Mouse (Mus musculus): ENCODE data around the gene Hdac5. TPM values are rescaled to one million over a fixed set of nuclear protein-coding genes. Genes with fewer than 3 reads are reported as not detected.
"Not testable (repeated sequence)": the region's sequence is repeated elsewhere in the genome, so short reads cannot be mapped to it uniquely, and the experiment has no call there.

Gene Hdac5
- polyA plus RNA-seq, 1 experiment from 2014 or later: 21.7 TPM

DNA sequence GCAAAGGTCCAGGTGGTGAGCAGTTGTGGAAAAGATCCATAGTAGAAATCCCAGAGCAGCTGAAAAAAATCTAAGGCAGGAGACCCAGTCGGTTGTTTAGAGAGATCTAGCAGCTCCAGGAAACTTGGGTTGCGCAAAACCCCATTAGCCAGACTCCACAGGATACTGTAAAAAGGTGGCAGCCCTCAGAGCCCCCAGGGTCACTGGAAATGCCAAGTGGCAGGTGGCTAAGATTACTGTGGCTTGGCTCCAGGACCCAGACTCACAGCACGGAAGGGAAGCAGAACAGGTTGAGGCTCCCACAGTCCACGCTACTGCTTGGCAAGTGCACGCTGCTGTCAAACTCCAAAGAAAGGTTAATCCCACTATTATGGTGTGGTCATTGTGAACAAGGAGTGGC lies 70.2 kb downstream of the Hdac5 start:
- Histone ChIP-seq H3K36me3 (peaks cover 44% of the 10 kb centered on the region), H3K27me3 (replicated peaks) (no peaks in the 10 kb centered on the region), H3K4me3 (no peak overlapping the region), H3K4me1 (peaks cover 12% of the 10 kb centered on the region), H3K9ac (no peak overlapping the region), H3K9me3 (replicated peaks) (no peaks in the 10 kb centered on the region), H3K4me2 (no peak overlapping the region), H3K27ac (no peak overlapping the region)
- 69% methylated on average over 5 of the region's 5 CpGs for WGBS (ENCODE audit: insufficient replicate concordance)
- ATAC-seq: no peak

DNA sequence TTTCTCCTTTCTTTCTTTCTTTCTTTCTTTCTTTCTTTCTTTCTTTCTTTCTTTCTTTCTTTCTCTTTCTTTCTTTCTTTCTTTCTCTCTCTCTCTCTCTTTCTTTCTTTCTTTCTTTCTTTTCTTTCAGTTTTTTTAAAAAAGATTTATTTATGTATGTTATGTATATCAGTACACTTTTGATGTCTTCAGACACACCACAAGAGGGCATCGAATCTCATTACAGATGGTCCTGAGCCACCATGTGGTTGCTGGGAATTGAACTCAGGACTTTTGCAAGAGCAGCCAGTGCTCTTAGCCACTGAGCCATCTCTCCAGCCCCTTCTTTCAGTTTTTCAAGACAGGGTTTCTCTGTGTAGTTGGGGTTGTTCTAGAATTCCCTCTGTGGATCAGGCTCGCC lies 71.9 kb downstream of the Hdac5 start:
- not testable (repeated sequence) for ATAC-seq; H3K9me3 ChIP-seq (replicated peaks); H3K27me3 ChIP-seq (replicated peaks); H3K4me2 ChIP-seq; H3K4me3 ChIP-seq; H3K27ac ChIP-seq; H3K9ac ChIP-seq
- peaks cover 46% of the 10 kb centered on the region for H3K36me3 ChIP-seq
- 62% methylated on average over 2 of the region's 2 CpGs for WGBS (ENCODE audit: insufficient replicate concordance)
- peaks cover 14% of the 10 kb centered on the region for H3K4me1 ChIP-seq

GRCm38 (mm10) chr11:102156786-102157089 lies 73.2 kb downstream of the Hdac5 start:
- WGBS (ENCODE audit: insufficient replicate concordance): 7% methylated on average over 1 of the region's 1 CpGs
- Histone ChIP-seq H3K9ac (peak overlapping the region; percentile 82; the same call in 1 of the 2 replicates), H3K9me3 (replicated peaks) (no peaks in the 10 kb centered on the region), H3K4me1 (peaks cover 14% of the 10 kb centered on the region), H3K27me3 (replicated peaks) (no peaks in the 10 kb centered on the region), H3K4me3 (no peak overlapping the region), H3K27ac (no peak overlapping the region), H3K4me2 (peak overlapping the region; percentile 87), H3K36me3 (peaks cover 46% of the 10 kb centered on the region)
- no peak for ATAC-seq

DNA sequence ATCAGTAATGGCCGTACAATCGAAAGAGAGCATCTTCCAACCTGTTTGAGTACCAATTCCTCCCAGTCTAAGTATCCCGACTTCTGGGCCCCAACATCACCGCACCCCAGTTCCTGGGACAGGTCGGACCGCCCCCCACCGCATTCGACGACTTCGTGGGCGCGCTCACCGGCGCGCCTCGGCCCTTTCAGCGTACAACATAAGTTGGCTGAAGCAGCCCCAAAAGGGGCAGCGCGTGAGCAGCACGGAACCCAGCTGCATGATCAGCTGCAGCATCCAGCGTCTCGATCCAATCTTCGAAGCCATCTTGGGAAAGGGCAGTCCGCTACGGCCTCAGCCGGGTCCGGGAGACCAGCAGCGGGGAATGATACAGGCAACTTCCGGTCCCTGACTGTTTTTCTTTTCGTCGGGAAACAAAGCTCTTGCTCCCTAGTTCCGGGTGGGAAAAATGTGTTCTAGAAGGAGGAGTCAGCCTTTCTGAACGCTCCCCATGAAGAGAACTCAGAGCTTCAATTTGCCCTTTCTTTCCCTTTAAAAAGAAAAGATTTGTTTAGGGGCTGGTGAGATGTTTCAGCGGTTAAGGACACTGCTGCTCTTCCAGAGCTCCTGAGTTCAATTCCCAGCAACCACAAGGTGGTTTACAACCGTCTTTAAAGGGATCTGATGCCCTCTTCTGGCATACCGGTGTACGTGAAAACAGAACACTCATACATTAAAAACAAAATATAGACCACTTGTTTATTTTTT lies 73.8 kb downstream of the Hdac5 start, which contains the start of gene Tmem101:
Tmem101 (minus strand) TSS at position 366 of the 747 bp plus-strand sequence.
- peak within 1 kb of the TSS; percentile 84 for H3K4me3 ChIP-seq
- H3K4me2 ChIP-seq: peak within 1 kb of the TSS; percentile 87
- ATAC-seq: peak; percentile 82
- peak within 1 kb of the TSS; percentile 82 for H3K9ac ChIP-seq
- H3K27me3 ChIP-seq (replicated peaks): no peaks in the 10 kb centered on the region
- under 1% methylated on average over 37 of the region's 37 CpGs for WGBS (ENCODE audit: insufficient replicate concordance)
- no peaks in the 10 kb centered on the region for H3K9me3 ChIP-seq (replicated peaks)
- H3K4me1 ChIP-seq: peaks cover 14% of the 10 kb centered on the region
- peak within 1 kb of the TSS; percentile 74 for H3K27ac ChIP-seq
- H3K36me3 ChIP-seq: peaks cover 42% of the 10 kb centered on the region

- peaks cover 75% of the 10 kb centered on the region for H3K27me3 ChIP-seq (replicated peaks)
- peak overlapping the region; percentile 58; the same call in 1 of the 2 replicates for H3K4me3 ChIP-seq
- no peak for ATAC-seq
Measured at GRCm38 (mm10) chr11:102147213-102147989, 82.6 kb downstream of the Hdac5 start.

GRCm38 (mm10) chr11:102146531-102146930 lies 83.4 kb downstream of the Hdac5 start:
- ATAC-seq: no peak
- H3K4me2 ChIP-seq: peak overlapping the region; percentile 77
- H3K4me1 ChIP-seq: peaks cover 31% of the 10 kb centered on the region
- H3K27me3 ChIP-seq (replicated peaks): peaks cover 81% of the 10 kb centered on the region
- H3K9me3 ChIP-seq (replicated peaks): no peaks in the 10 kb centered on the region
- H3K36me3 ChIP-seq: peaks cover 4% of the 10 kb centered on the region; the same call in 1 of the 2 replicates
- peak overlapping the region; percentile 57 for H3K9ac ChIP-seq
- 0 out of 2 replicates have a peak overlapping the region, but pooled peaks have one; percentile 18 for H3K27ac ChIP-seq
- WGBS (ENCODE audit: insufficient replicate concordance): 9% methylated on average over 17 of the region's 17 CpGs
- H3K4me3 ChIP-seq: peak overlapping the region; percentile 58

More at GRCm38 (mm10) chr11:102147213-102147989, 82.6 kb downstream of the Hdac5 start:
- no peak overlapping the region for H3K27ac ChIP-seq
- H3K4me1 ChIP-seq: peaks cover 31% of the 10 kb centered on the region
- H3K9me3 ChIP-seq (replicated peaks): no peaks in the 10 kb centered on the region
- H3K4me2 ChIP-seq: peak overlapping the region; percentile 77
- WGBS (ENCODE audit: insufficient replicate concordance): 14% methylated on average over 34 of the region's 34 CpGs
- peaks cover 11% of the 10 kb centered on the region for H3K36me3 ChIP-seq
- H3K9ac ChIP-seq: no peak overlapping the region

- H3K4me1 ChIP-seq: peaks cover 31% of the 10 kb centered on the region
- H3K36me3 ChIP-seq: peaks cover 4% of the 10 kb centered on the region; the same call in 1 of the 2 replicates
- H3K27me3 ChIP-seq (replicated peaks): peaks cover 81% of the 10 kb centered on the region
- ATAC-seq: peak; percentile 46; the same call in 1 of the 2 replicates
- H3K4me2 ChIP-seq: peak overlapping the region; percentile 77
- peak overlapping the region; percentile 58 for H3K4me3 ChIP-seq
- peak overlapping the region; percentile 57 for H3K9ac ChIP-seq
- 3% methylated on average over 16 of the region's 16 CpGs for WGBS (ENCODE audit: insufficient replicate concordance)
- H3K27ac ChIP-seq: peak overlapping the region; percentile 63; the same call in 1 of the 2 replicates
- H3K9me3 ChIP-seq (replicated peaks): no peaks in the 10 kb centered on the region
Measured at GRCm38 (mm10) chr11:102146005-102146404, 84.0 kb downstream of the Hdac5 start.

- Histone ChIP-seq H3K4me3 (peak within 1 kb of the TSS; percentile 58), H3K4me1 (peaks cover 31% of the 10 kb centered on the region), H3K27ac (peak within 1 kb of the TSS; percentile 63), H3K27me3 (replicated peaks) (peaks cover 81% of the 10 kb centered on the region), H3K9ac (peak within 1 kb of the TSS; percentile 57), H3K9me3 (replicated peaks) (no peaks in the 10 kb centered on the region), H3K36me3 (peaks cover 4% of the 10 kb centered on the region; the same call in 1 of the 2 replicates), H3K4me2 (peak within 1 kb of the TSS; percentile 77)
- peak; percentile 13; the same call in 1 of the 2 replicates for ATAC-seq
- WGBS (ENCODE audit: insufficient replicate concordance): 3% methylated on average over 50 of the region's 50 CpGs
Measured at GRCm38 (mm10) chr11:102145471-102146001, 84.4 kb downstream of the Hdac5 start, which contains the start of gene Nags. Gene Nags (plus strand): TSS chr11:102145513.

DNA sequence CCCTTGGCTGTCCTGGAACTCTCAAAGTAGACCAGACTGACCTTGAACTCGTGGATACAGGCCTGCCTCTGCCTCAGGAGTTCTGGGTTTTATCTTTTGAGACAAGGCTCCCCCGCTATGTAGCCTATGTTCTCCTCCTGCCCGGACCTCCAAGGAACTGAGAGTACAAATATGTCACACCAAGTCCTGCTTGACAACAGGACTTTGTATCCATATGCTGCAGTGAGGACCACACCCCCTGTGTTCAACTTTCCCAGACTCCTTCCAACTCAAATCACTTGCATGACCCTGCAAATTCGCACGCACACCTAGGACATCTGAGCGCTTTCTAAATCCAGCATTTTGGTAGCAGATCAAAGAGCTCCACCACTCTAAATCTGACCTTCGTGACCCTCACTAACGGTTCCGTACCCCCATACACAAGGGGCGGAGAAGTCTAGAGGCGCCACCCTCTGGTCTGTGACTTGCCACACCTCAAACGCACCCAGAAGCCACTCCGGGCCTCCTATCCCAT lies 85.0 kb downstream of the Hdac5 start:
- Histone ChIP-seq H3K4me1 (peaks cover 31% of the 10 kb centered on the region), H3K4me3 (peak overlapping the region; percentile 58), H3K9me3 (replicated peaks) (no peaks in the 10 kb centered on the region), H3K27ac (no peak overlapping the region; the same call in 1 of the 2 replicates), H3K4me2 (peak overlapping the region; percentile 77), H3K36me3 (peaks cover 4% of the 10 kb centered on the region; the same call in 1 of the 2 replicates), H3K9ac (peak overlapping the region; percentile 57; the same call in 1 of the 2 replicates), H3K27me3 (replicated peaks) (peaks cover 81% of the 10 kb centered on the region)
- peak; percentile 68; the same call in 1 of the 2 replicates for ATAC-seq
- 25% methylated on average over 13 of the region's 13 CpGs for WGBS (ENCODE audit: insufficient replicate concordance)

Measured in liver, embryonic 12.5 days (tissue).